Mouse (Mus musculus): Measurements from ENCODE around the gene Erich4.

- TF ChIP-seq POLR2A (IDR thresholded peaks at IDR 0.05; ENCODE audit: borderline replicate concordance, insufficient read depth, low read length): no peak
- TF ChIP-seq CTCF (IDR thresholded peaks at IDR 0.05; ENCODE audit: borderline replicate concordance, insufficient read depth, low read depth, low read length): no peak
Measured at GRCm38 (mm10) chr7:25637099-25637498, 21.4 kb upstream of the Erich4 start.
